Mouse (Mus musculus) limb, embryonic 12.5 days (tissue): ENCODE data around the gene Dlg1. TPM values are rescaled to one million over a fixed set of nuclear protein-coding genes. Genes with fewer than 3 reads are reported as not detected.

Experiments used
- ATAC-seq: fragments of 200-750 bp; cut with Nextera tagmentation; 2 replicates; pipeline ENCODE4 v1.8.0; 2017; ENCODE audit warnings: low read depth, moderate TSS enrichment; ENCODE audit not compliant: insufficient number of reproducible peaks, insufficient read depth, low FRiP score, low TSS enrichment
- H3K27ac ChIP-seq: fragments of 300-500 bp; sonication (generic); 2 replicates; pipeline ENCODE4 v1.5.1; 2016; ENCODE audit warnings: mild to moderate bottlenecking, moderate library complexity
- H3K27me3 ChIP-seq: fragments of 300-500 bp; sonication (generic); 2 replicates; pipeline ENCODE4 v1.6.1; 2016; ENCODE audit warnings: mild to moderate bottlenecking, moderate library complexity
- H3K36me3 ChIP-seq: fragments of 300-500 bp; sonication (generic); 2 replicates; pipeline ENCODE4 v1.6.1; 2016; ENCODE audit warnings: mild to moderate bottlenecking, moderate library complexity
- H3K4me1 ChIP-seq: fragments of 300-500 bp; sonication (generic); replicated peaks from 2 replicates; pipeline ENCODE4 v1.6.1; 2016
- H3K4me2 ChIP-seq: fragments of 300-500 bp; sonication (generic); 2 replicates; pipeline ENCODE4 v1.6.1; 2016; ENCODE audit warnings: mild to moderate bottlenecking, moderate library complexity
- H3K4me3 ChIP-seq: fragments of 300-500 bp; sonication (generic); replicated peaks from 2 replicates; pipeline ENCODE4 v1.5.1; 2016; ENCODE audit warnings: mild to moderate bottlenecking
- H3K9ac ChIP-seq: fragments of 300-500 bp; sonication (generic); replicated peaks from 2 replicates; pipeline ENCODE4 v1.6.1; 2016; ENCODE audit warnings: mild to moderate bottlenecking, moderate library complexity
- H3K9me3 ChIP-seq: fragments of 300-500 bp; sonication (generic); 2 replicates; pipeline ENCODE4 v1.6.1; 2016; ENCODE audit warnings: mild to moderate bottlenecking, moderate library complexity
- WGBS: fragments of 180-500 bp; shearing (Covaris S2); methylation state at CpG from one replicate; pipeline ENCODE4 v1.1.7; 2016; 5-methylcytosine and 5-hydroxymethylcytosine counted together
- polyA plus RNA-seq: library from polyadenylated mRNA; unstranded; fragments of >200 nt; fragmentation: Nextera tagmentation; extraction: Ambion mirVana; gene quantifications from 2 replicates; pipeline ENCODE4 v1.2.1, GENCODE M21; 2016

Dlg1 gene
- polyA plus RNA-seq, 1 experiment from 2014 or later, result 42.9 TPM

DNA sequence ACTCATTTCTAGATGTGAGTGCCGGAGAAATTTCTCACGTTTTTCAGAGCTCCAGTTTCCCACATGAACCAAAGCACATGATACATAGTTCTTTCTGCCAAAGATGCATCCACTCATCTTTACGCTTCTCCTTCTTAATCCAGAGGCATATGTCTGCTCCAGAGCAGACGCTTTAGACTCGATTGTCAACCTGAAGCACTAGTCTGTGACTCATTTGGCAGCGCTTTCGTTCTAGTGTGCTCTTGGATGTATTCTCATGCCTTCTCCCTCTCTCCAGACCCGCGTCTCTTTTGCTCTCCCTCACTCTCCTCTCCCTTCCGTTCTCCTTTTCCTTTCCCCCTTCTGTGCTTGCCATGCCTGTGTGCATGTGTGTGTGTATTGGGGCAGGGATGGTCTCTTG, 112.7 kb downstream of the Dlg1 start:
- Histone ChIP-seq H3K4me2 (no peak overlapping the region), H3K36me3 (no peaks in the 10 kb centered on the region), H3K9ac (no peak overlapping the region), H3K4me3 (no peak overlapping the region), H3K4me1 (peaks cover under 1% of the 10 kb centered on the region; the same call in 1 of the 2 replicates), H3K27me3 (no peaks in the 10 kb centered on the region), H3K27ac (no peak overlapping the region), H3K9me3 (no peaks in the 10 kb centered on the region)
- no peak for ATAC-seq
- 88% methylated on average over 10 of the region's 10 CpGs for WGBS

DNA sequence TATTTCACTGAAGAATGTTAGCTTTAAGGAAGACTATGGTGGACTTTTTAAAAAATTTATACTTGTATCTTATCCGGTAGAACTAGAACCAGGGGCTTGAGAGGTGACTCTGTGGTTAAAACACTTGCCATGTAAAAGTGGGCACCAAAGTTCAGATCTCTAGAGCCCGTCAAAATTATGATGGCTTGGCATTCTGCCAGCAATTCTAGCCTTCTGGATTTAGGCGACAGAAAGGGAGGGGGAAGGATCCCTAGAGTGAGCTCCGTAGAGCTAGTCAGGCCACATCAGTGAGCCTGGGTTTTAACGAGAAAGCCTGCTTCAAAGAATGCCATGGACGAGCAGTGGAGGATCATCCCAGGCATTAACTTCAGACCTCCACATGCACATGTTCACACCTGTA, 117.8 kb downstream of the Dlg1 start:
- peaks cover 11% of the 10 kb centered on the region; the same call in 1 of the 2 replicates for H3K36me3 ChIP-seq
- 41% methylated on average over 6 of the region's 6 CpGs for WGBS
- H3K4me1 ChIP-seq, result peaks cover 6% of the 10 kb centered on the region; the same call in 1 of the 2 replicates
- no peak overlapping the region for H3K4me3 ChIP-seq
- no peaks in the 10 kb centered on the region for H3K27me3 ChIP-seq
- H3K27ac ChIP-seq, result no peak overlapping the region
- H3K4me2 ChIP-seq, result no peak overlapping the region
- no peak for ATAC-seq
- H3K9ac ChIP-seq, result no peak overlapping the region
- H3K9me3 ChIP-seq, result no peaks in the 10 kb centered on the region

DNA sequence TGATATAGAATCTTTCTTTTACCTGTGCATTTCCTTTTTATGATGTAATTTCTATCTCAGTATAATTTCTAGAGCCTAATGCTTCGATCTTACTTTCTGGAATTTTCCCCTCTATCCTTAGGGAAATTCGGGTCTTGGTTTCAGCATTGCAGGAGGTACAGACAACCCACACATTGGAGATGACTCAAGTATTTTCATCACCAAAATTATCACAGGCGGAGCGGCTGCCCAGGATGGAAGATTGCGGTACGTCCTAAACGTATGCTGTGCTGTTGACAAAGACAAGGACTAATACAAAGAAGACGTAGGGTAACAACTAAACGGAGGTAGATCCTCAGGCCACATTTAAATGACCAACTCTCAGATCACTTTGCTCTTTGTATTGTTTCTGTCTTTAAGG, 126.8 kb downstream of the Dlg1 start:
- Histone ChIP-seq H3K27ac (no peak overlapping the region), H3K4me3 (no peak overlapping the region), H3K4me1 (no peaks in the 10 kb centered on the region), H3K9me3 (no peaks in the 10 kb centered on the region), H3K27me3 (no peaks in the 10 kb centered on the region), H3K4me2 (no peak overlapping the region), H3K36me3 (peaks cover 41% of the 10 kb centered on the region), H3K9ac (no peak overlapping the region)
- ATAC-seq, result no peak
- WGBS, result 94% methylated on average over 9 of the region's 9 CpGs

DNA sequence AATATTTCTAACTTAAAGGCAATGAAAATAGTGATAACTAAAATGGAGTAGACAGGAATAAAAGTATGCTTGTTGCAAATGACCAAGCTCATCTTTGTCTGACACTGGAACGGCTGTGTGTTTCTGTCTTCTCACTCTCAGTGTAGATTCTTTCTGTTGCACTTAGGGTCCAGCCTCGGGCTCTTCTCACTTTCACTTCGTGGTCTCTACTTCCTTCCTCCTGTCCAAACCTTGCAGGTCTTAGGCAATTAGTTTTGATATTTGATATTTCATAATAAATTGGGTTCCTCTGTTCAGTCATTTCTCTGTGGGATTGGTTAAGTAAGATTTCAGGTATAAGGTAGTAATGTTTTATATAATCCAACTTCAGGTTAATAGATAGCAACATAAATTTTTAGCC, 140.4 kb downstream of the Dlg1 start:
- Histone ChIP-seq H3K27me3 (no peaks in the 10 kb centered on the region), H3K4me1 (no peaks in the 10 kb centered on the region), H3K4me3 (no peak overlapping the region), H3K4me2 (no peak overlapping the region), H3K27ac (no peak overlapping the region), H3K9me3 (no peaks in the 10 kb centered on the region), H3K9ac (no peak overlapping the region), H3K36me3 (peaks cover 59% of the 10 kb centered on the region)
- WGBS, result 76% methylated on average over 3 of the region's 3 CpGs
- no peak for ATAC-seq

DNA sequence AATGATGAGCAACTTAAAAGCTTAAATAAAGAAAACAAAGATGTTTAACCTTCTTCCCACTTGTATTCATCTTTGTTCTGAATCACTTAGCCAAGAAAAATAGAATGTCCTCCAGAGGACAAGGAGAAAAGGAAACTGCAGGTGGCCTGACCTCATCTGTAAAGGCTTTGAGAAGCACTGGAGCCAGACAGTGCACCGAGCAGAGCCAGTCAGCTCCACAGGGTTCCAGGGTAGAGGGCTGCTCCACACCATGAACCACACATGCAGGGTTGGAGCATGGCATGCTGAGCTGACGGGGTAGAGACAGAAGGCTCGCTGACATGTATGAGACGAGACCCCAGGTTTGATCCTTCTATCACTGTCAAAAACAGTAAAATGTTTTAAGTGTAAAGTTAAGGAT, 162.8 kb downstream of the Dlg1 start:
- no peak for ATAC-seq

DNA sequence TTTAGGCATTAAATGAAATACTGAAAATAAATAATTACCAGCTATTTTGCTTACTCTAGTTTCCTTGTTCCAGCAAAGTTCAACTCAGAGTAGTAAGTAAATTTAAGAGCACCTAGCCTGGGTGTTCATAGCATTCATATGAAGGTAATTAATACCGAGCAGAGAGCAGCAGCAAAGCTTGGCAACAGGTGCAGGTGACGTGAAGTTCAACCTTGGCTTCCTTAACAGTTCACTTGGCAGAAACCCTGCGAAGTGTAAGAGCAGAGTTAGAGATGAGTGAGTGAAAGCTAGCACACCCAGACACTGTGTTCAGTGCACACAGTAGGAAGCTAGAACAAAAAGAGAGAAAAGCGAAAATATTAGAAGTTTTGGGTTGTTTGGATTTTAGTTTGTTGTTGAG, 167.5 kb downstream of the Dlg1 start:
- WGBS, result 82% methylated on average over 4 of the region's 4 CpGs
- ATAC-seq, result no peak

More for the DNA sequence above, 162.8 kb downstream of the Dlg1 start:
- Histone ChIP-seq H3K4me3 (no peak overlapping the region), H3K9me3 (no peaks in the 10 kb centered on the region), H3K4me1 (no peaks in the 10 kb centered on the region), H3K36me3 (peaks cover 25% of the 10 kb centered on the region), H3K9ac (no peak overlapping the region), H3K4me2 (no peak overlapping the region), H3K27me3 (no peaks in the 10 kb centered on the region), H3K27ac (no peak overlapping the region)
- 88% methylated on average over 4 of the region's 4 CpGs for WGBS

DNA sequence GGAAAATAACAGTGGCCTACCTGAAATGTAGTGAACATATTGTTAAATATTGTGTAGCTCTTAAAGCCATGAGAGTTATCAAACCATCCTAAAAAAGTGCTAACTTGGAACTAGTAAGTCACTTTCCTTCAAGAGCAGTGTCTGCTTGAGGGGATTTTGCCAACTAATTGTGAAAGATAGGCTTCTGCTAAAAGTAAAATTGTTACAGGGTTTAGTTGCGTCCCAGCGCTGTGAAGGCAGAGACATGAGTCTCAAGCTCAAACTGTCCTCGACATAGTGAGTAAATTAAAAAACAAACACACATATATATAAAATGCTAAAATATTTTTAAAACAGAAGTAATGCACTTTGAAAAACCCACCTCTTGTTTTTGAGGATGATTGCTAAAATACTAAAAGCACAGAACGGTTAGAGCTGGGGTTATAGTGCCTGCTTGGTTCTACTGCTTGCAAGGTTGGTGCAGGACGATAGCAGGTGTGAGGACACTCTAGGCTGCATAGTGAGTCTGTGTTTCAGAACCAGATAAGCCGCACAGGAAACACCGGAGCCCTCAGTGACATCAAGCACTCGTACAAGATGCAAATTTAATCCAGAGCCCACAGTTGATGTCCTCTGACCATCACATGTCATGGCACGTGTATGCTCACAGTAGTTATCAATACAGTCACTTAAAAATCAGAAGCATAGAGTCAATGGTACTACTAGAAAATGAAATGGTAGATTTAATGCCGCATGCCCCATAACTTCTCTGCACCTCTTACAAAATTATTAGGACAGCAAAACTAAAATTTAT, 169.6 kb downstream of the Dlg1 start:
- no peaks in the 10 kb centered on the region for H3K4me1 ChIP-seq
- H3K4me3 ChIP-seq, result no peak overlapping the region
- H3K4me2 ChIP-seq, result no peak overlapping the region
- peaks cover 38% of the 10 kb centered on the region for H3K36me3 ChIP-seq
- H3K27ac ChIP-seq, result no peak overlapping the region
- H3K9ac ChIP-seq, result no peak overlapping the region
- ATAC-seq, result no peak
- no peaks in the 10 kb centered on the region for H3K9me3 ChIP-seq
- 94% methylated on average over 10 of the region's 10 CpGs for WGBS
- H3K27me3 ChIP-seq, result no peaks in the 10 kb centered on the region

More for the DNA sequence above, 167.5 kb downstream of the Dlg1 start:
- no peak overlapping the region for H3K4me2 ChIP-seq
- no peak overlapping the region for H3K4me3 ChIP-seq
- H3K27me3 ChIP-seq, result no peaks in the 10 kb centered on the region
- H3K9ac ChIP-seq, result no peak overlapping the region
- peaks cover 38% of the 10 kb centered on the region for H3K36me3 ChIP-seq
- H3K4me1 ChIP-seq, result no peaks in the 10 kb centered on the region
- no peak overlapping the region for H3K27ac ChIP-seq
- no peaks in the 10 kb centered on the region for H3K9me3 ChIP-seq

DNA sequence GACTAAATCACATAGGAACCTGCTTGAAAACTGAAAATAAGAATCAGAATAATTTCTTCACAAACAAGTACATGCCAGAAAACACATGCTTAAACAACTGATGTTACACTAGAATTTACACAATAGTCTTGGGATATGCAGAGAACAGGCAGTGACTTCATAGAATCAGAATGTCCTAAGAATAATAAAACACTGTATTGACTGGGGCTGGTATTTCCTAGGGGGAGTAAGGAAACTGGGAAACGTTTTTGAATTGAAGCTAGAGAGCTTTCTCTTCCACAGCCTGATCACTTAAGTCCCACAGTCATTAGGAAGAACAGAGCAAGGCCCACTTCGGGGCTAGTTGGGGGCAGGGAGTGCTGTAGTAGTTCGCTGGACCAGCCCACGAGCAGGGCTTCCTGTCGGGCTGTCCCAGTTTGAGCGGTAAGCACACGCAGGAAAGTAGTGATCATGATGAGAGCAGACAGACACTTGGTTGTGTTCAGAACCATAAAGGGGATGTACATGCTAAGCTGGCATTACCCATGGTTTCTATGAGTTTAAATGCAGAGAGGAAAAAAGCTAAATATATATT, 170.9 kb downstream of the Dlg1 start:
- Histone ChIP-seq H3K36me3 (peaks cover 40% of the 10 kb centered on the region), H3K4me1 (no peaks in the 10 kb centered on the region), H3K4me3 (no peak overlapping the region), H3K27me3 (no peaks in the 10 kb centered on the region), H3K9ac (no peak overlapping the region), H3K4me2 (no peak overlapping the region), H3K27ac (no peak overlapping the region), H3K9me3 (no peaks in the 10 kb centered on the region)
- no peak for ATAC-seq
- 74% methylated on average over 7 of the region's 7 CpGs for WGBS

DNA sequence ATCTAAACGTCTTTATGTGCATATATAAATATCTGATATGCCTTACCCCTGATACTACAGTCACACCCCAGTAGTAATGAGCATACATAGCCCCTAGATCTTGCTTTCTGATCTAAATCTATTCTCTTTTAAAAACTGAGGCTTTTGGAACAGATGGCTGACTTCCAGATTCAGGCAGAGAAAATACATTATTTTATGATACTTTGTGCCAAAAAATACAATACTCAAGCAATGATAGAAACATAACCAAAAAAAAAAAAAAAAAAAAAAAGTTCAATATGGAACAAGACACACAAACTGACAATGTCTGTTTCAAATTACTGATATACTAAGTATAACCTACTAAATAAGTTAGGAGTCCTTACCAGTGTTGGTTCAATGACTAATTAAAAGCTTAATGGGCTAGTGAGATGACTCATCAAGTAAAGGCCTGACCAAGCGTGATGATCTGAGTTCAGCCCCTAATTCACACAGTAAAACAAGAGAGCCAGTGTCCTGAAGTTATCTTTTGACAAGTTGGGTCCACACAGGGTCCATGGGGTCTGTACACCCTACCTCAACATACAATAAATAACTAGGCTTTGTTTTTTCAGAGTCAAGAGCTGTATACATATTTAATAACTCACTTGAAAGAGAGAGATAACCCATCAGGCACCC, 171.5 kb downstream of the Dlg1 start:
- Histone ChIP-seq H3K9me3 (no peaks in the 10 kb centered on the region), H3K36me3 (peaks cover 39% of the 10 kb centered on the region), H3K27ac (no peak overlapping the region), H3K9ac (no peak overlapping the region), H3K4me2 (no peak overlapping the region), H3K4me1 (no peaks in the 10 kb centered on the region), H3K4me3 (no peak overlapping the region), H3K27me3 (no peaks in the 10 kb centered on the region)
- no peak for ATAC-seq
- 84% methylated on average over 2 of the region's 2 CpGs for WGBS

DNA sequence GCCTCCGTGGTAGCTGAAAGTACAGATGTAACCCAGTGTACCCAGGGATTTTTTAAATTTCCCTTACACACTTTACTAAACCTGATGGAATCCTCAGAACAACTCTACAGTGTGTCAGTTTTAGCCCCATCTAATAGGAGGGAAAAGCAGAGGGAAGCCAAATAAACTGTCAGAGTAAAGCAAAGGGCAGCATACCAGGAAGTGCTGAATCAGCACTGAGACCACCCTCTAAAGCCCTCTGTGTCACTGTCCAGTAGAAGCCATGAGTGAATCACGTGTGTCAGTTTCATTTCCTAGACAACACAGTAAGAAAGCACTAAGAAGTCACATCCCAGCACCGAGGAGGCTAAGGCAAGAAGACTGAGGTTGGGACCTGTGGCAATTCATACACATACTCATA, 174.1 kb downstream of the Dlg1 start:
- H3K9ac ChIP-seq, result no peak overlapping the region
- H3K9me3 ChIP-seq, result no peaks in the 10 kb centered on the region
- ATAC-seq, result no peak
- no peaks in the 10 kb centered on the region for H3K4me1 ChIP-seq
- no peaks in the 10 kb centered on the region for H3K27me3 ChIP-seq
- no peak overlapping the region for H3K27ac ChIP-seq
- no peak overlapping the region for H3K4me3 ChIP-seq
- H3K36me3 ChIP-seq, result peaks cover 52% of the 10 kb centered on the region
- WGBS, result 89% methylated on average over 3 of the region's 3 CpGs
- H3K4me2 ChIP-seq, result no peak overlapping the region

DNA sequence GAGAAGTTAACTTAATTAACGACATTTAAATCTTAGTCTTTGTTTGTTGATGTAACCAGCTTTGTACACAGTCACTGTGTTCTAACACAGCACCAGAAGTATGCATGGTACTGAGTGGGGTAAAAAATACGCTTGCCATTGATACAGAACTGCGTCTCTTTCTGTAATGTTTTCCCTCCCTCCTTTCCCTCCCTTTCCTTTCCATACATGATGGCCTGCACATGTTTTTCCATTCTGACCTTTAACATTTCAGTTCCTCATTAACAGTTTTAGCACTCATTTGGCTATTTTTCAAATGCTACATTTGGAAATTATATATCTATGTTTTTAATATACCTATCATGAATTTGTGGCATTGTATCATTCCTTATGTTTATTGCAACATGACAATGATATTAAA, 181.0 kb downstream of the Dlg1 start:
- ATAC-seq, result no peak
- Histone ChIP-seq H3K27ac (no peak overlapping the region), H3K4me1 (no peaks in the 10 kb centered on the region), H3K36me3 (peaks cover 35% of the 10 kb centered on the region), H3K4me3 (no peak overlapping the region), H3K9ac (no peak overlapping the region), H3K9me3 (no peaks in the 10 kb centered on the region), H3K4me2 (no peak overlapping the region), H3K27me3 (no peaks in the 10 kb centered on the region)
- WGBS, result 90% methylated on average over 3 of the region's 3 CpGs
